Mouse (Mus musculus): ENCODE measurements around the gene Fam13a. TPM values are rescaled to one million over a fixed set of nuclear protein-coding genes. Genes with fewer than 3 reads are reported as not detected.

Fam13a gene
- polyA plus RNA-seq, 1 experiment = 2.3 TPM

GRCm38 (mm10) chr6:58894994-58895393 is 129.4 kb downstream of the Fam13a start:
- H3K27me3 ChIP-seq (ENCODE audit: control insufficient read depth, insufficient read depth, low read length) = no peaks in the 10 kb centered on the region
- no peak for TF ChIP-seq CTCF (IDR thresholded peaks at IDR 0.05; ENCODE audit: borderline replicate concordance, control insufficient read depth, extremely low read depth, insufficient read depth, low read length, poor library complexity)
- no peak for TF ChIP-seq POLR2A (IDR thresholded peaks at IDR 0.05; ENCODE audit: control insufficient read depth, extremely low read depth, insufficient read depth, low read length, poor library complexity)
- DNase-seq = no peak
- no peaks in the 10 kb centered on the region for H3K4me1 ChIP-seq (replicated peaks; ENCODE audit: control insufficient read depth, insufficient read depth, low read length)
- H3K4me3 ChIP-seq (ENCODE audit: control insufficient read depth, insufficient read depth, low read length) = no peak overlapping the region
- no peak overlapping the region for H3K27ac ChIP-seq (ENCODE audit: control insufficient read depth, insufficient read depth, low read length)
- H3K36me3 ChIP-seq (ENCODE audit: control insufficient read depth, insufficient read depth, low read length) = peaks cover 71% of the 10 kb centered on the region
- 96% methylated on average over 4 of the region's 4 CpGs for WGBS

GRCm38 (mm10) chr6:58893307-58893706 is 131.0 kb downstream of the Fam13a start:
- WGBS = 50% methylated on average over 6 of the region's 6 CpGs
- TF ChIP-seq CTCF (IDR thresholded peaks at IDR 0.05; ENCODE audit: borderline replicate concordance, control insufficient read depth, extremely low read depth, insufficient read depth, low read length, poor library complexity) (no peak), POLR2A (IDR thresholded peaks at IDR 0.05; ENCODE audit: control insufficient read depth, extremely low read depth, insufficient read depth, low read length, poor library complexity) (no peak)
- no peak overlapping the region for H3K4me3 ChIP-seq (ENCODE audit: control insufficient read depth, insufficient read depth, low read length)
- H3K4me1 ChIP-seq (replicated peaks; ENCODE audit: control insufficient read depth, insufficient read depth, low read length) = no peaks in the 10 kb centered on the region
- no peaks in the 10 kb centered on the region for H3K27me3 ChIP-seq (ENCODE audit: control insufficient read depth, insufficient read depth, low read length)
- no peak overlapping the region for H3K27ac ChIP-seq (ENCODE audit: control insufficient read depth, insufficient read depth, low read length)
- peaks cover 73% of the 10 kb centered on the region for H3K36me3 ChIP-seq (ENCODE audit: control insufficient read depth, insufficient read depth, low read length)
- DNase-seq = no peak

GRCm38 (mm10) chr6:58889917-58890316 is 134.4 kb downstream of the Fam13a start:
- H3K4me3 ChIP-seq (ENCODE audit: control insufficient read depth, insufficient read depth, low read length) = no peak overlapping the region
- no peak overlapping the region for H3K27ac ChIP-seq (ENCODE audit: control insufficient read depth, insufficient read depth, low read length)
- no peaks in the 10 kb centered on the region for H3K4me1 ChIP-seq (replicated peaks; ENCODE audit: control insufficient read depth, insufficient read depth, low read length)
- no peaks in the 10 kb centered on the region for H3K27me3 ChIP-seq (ENCODE audit: control insufficient read depth, insufficient read depth, low read length)
- no peak for DNase-seq
- 86% methylated on average over 3 of the region's 3 CpGs for WGBS
- H3K36me3 ChIP-seq (ENCODE audit: control insufficient read depth, insufficient read depth, low read length) = peaks cover 62% of the 10 kb centered on the region
- TF ChIP-seq POLR2A (IDR thresholded peaks at IDR 0.05; ENCODE audit: control insufficient read depth, extremely low read depth, insufficient read depth, low read length, poor library complexity) (no peak), CTCF (IDR thresholded peaks at IDR 0.05; ENCODE audit: borderline replicate concordance, control insufficient read depth, extremely low read depth, insufficient read depth, low read length, poor library complexity) (no peak)

GRCm38 (mm10) chr6:58882271-58882670 is 142.1 kb downstream of the Fam13a start:
- WGBS = 89% methylated on average over 6 of the region's 6 CpGs
- DNase-seq = no peak
- Histone ChIP-seq H3K27me3 (ENCODE audit: control insufficient read depth, insufficient read depth, low read length) (no peaks in the 10 kb centered on the region), H3K27ac (ENCODE audit: control insufficient read depth, insufficient read depth, low read length) (no peak overlapping the region), H3K4me1 (replicated peaks; ENCODE audit: control insufficient read depth, insufficient read depth, low read length) (peaks cover 7% of the 10 kb centered on the region), H3K36me3 (ENCODE audit: control insufficient read depth, insufficient read depth, low read length) (peaks cover 21% of the 10 kb centered on the region), H3K4me3 (ENCODE audit: control insufficient read depth, insufficient read depth, low read length) (no peak overlapping the region)
- no peak for TF ChIP-seq POLR2A (IDR thresholded peaks at IDR 0.05; ENCODE audit: control insufficient read depth, extremely low read depth, insufficient read depth, low read length, poor library complexity)
- TF ChIP-seq CTCF (IDR thresholded peaks at IDR 0.05; ENCODE audit: borderline replicate concordance, control insufficient read depth, extremely low read depth, insufficient read depth, low read length, poor library complexity) = no peak

Other genes starting within 250 kb of the Fam13a start
- 73.5 and 95.9 TPM in 2 replicates for gene Herc3, start 193.1 kb downstream of the Fam13a start, polyA plus RNA-seq (2012; rRNA removed)
- 0.09 TPM in 1 of 2 replicates, not detected in the other for gene Nap1l5, start 117.5 kb downstream of the Fam13a start, polyA plus RNA-seq (2012; rRNA removed)
- 6.1 and 6.9 TPM in 2 replicates for gene Tigd2, start 184.3 kb upstream of the Fam13a start, polyA plus RNA-seq (2012; rRNA removed)